In the genomic region with DNA sequence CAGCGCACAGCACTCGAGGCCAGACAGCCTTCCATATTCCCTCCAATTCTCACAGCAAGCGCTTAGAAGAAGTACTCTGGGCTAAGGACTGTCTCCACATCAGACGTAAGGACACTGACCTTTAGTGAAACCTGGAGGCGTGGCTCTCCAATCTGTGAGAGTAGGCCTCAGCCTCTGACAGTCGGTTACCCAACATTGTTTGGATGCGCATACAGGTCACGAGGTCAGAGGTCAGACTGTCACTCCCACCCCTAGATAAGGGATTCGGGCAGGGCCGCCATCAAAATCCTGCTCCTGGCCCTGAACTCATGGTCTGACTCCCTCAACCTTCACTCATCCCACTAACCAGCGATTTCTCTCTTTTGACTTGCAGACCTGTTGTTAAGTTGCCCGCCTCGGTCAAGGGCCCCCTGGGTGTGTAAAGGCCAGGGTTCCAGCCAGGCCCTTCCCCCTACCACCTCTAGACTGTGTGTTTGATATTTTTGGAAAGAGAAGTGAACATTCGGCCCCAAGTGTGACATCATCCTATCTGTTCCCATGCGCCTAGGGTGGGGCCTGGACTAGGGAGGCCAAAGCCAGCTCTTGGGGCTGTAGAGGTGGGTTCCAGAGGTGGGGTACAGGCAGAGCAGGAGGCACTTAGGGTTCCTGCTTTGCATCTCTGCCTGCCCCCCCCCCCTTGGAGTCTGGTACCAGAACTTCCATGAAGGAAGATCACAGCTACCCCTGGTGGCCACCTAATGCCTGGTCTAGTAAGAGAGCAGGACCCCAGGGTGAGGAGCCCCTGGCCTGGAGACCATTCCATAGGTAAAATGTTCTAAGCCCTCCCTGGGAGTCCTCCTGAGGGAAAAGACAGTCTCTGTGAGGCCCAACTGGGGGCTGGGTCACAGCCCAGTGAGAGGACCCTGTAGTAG, we compare ENCODE assay signal across 16 mouse cellular contexts. TPM values are rescaled to one million over a fixed set of nuclear protein-coding genes. Genes with fewer than 3 reads are reported as not detected.
A peak's percentile ranks its signal among the peaks of the same experiment; 100 is the strongest.
DNase-seq lines count a peak whose midpoint lies in the region; ATAC-seq and TF ChIP-seq lines count a peak whose summit lies in the region.
"Had no signal": no experiment of that assay in that cellular context is flagged by ENCODE, and none has a peak within 500 bp of the region (broad histone marks: within the 10 kb centered on the region; RNA-seq: fewer than 3 reads in every experiment).

No protein-coding gene starts in this region.

- H3K9ac ChIP-seq in hindbrain, postnatal 0 days (replicated peaks; ENCODE audit: low read length), result no peak overlapping the region
- no peak overlapping the region for H3K9ac ChIP-seq in hindbrain, embryonic 12.5 days
- H3K9ac ChIP-seq in lung, embryonic 14.5 days, result no peak overlapping the region
- no peak overlapping the region for H3K9ac ChIP-seq in liver, embryonic 15.5 days

- no peak overlapping the region for H3K4me3 ChIP-seq in hindbrain, postnatal 0 days (ENCODE audit: low read length)
- no peak overlapping the region for H3K4me3 ChIP-seq in hindbrain, embryonic 12.5 days
- no peak overlapping the region for H3K4me3 ChIP-seq in lung, embryonic 14.5 days (ENCODE audit: low read depth, low read length)
- H3K4me3 ChIP-seq in liver, embryonic 15.5 days (replicated peaks), result no peak overlapping the region
- H3K4me3 ChIP-seq: megakaryocyte, embryonic 14.5 days had no signal

- no peaks in the 10 kb centered on the region for H3K9me3 ChIP-seq in hindbrain, postnatal 0 days (ENCODE audit: low read length)
- H3K9me3 ChIP-seq in hindbrain, embryonic 12.5 days (replicated peaks), result no peaks in the 10 kb centered on the region
- no peaks in the 10 kb centered on the region for H3K9me3 ChIP-seq in lung, embryonic 14.5 days (ENCODE audit: low read depth, low read length)
- H3K9me3 ChIP-seq in liver, embryonic 15.5 days (replicated peaks), result no peaks in the 10 kb centered on the region
- H3K9me3 ChIP-seq: megakaryocyte, embryonic 14.5 days had no signal

- TF ChIP-seq CTCF in hindbrain, postnatal 0 days (IDR thresholded peaks at IDR 0.05; ENCODE audit: low read depth), result peak; percentile 44
- TF ChIP-seq CTCF in lung, embryonic 14.5 days (IDR thresholded peaks at IDR 0.05; ENCODE audit: low read depth), result peak; percentile 36

- ATAC-seq in hindbrain, postnatal 0 days, result no peak
- no peak for ATAC-seq in hindbrain, embryonic 12.5 days (ENCODE audit: low FRiP score)
- ATAC-seq in lung, embryonic 14.5 days (ENCODE audit: insufficient read depth), result no peak
- peak; percentile 45; the same call in 1 of the 2 replicates for ATAC-seq in liver, embryonic 15.5 days (ENCODE audit: insufficient read depth)

- no peaks in the 10 kb centered on the region for H3K36me3 ChIP-seq in hindbrain, postnatal 0 days (ENCODE audit: insufficient read depth, low read length)
- H3K36me3 ChIP-seq in hindbrain, embryonic 12.5 days, result no peaks in the 10 kb centered on the region
- H3K36me3 ChIP-seq in lung, embryonic 14.5 days (ENCODE audit: insufficient read depth), result no peaks in the 10 kb centered on the region
- H3K36me3 ChIP-seq in liver, embryonic 15.5 days (replicated peaks), result no peaks in the 10 kb centered on the region

- no peak for DNase-seq in hindbrain, postnatal 0 days (ENCODE audit: low spot score)
- no peak for DNase-seq in lung, embryonic 14.5 days
- DNase-seq in lung, postnatal 10 days, result no peak
- peak; percentile 63 for DNase-seq in R1 (ENCODE audit: low read depth, low spot score)
- no peak for DNase-seq in urinary bladder, postnatal 4 days (ENCODE audit: low spot score in 2 of 2)
- DNase-seq: adrenal gland, adult 8-10 months; cerebellum, adult 9-10 months; heart, postnatal 10 days; kidney, adult 11 months; lung, adult 2 months; right cerebral cortex, postnatal 4 days had no signal

- H3K27me3 ChIP-seq in hindbrain, postnatal 0 days (ENCODE audit: insufficient read depth, low read length), result no peaks in the 10 kb centered on the region
- no peaks in the 10 kb centered on the region for H3K27me3 ChIP-seq in hindbrain, embryonic 12.5 days
- H3K27me3 ChIP-seq in lung, embryonic 14.5 days (ENCODE audit: insufficient read depth, low read length), result no peaks in the 10 kb centered on the region
- 0 out of 2 replicates have a peak, but pooled peaks cover 4% of the 10 kb centered on the region for H3K27me3 ChIP-seq in liver, embryonic 15.5 days

- H3K4me1 ChIP-seq in hindbrain, postnatal 0 days (ENCODE audit: insufficient read depth, low read length), result peaks cover 3% of the 10 kb centered on the region; the same call in 1 of the 2 replicates
- peaks cover under 1% of the 10 kb centered on the region for H3K4me1 ChIP-seq in hindbrain, embryonic 12.5 days
- H3K4me1 ChIP-seq in lung, embryonic 14.5 days (ENCODE audit: insufficient read depth), result no peaks in the 10 kb centered on the region
- 0 out of 2 replicates have a peak, but pooled peaks cover 6% of the 10 kb centered on the region for H3K4me1 ChIP-seq in liver, embryonic 15.5 days (replicated peaks)

- H3K27ac ChIP-seq in hindbrain, postnatal 0 days, result no peak overlapping the region
- no peak overlapping the region for H3K27ac ChIP-seq in hindbrain, embryonic 12.5 days
- H3K27ac ChIP-seq in lung, embryonic 14.5 days (ENCODE audit: low read depth), result no peak overlapping the region
- H3K27ac ChIP-seq in liver, embryonic 15.5 days (replicated peaks), result no peak overlapping the region

- WGBS in hindbrain, postnatal 0 days, result 78% methylated on average over 15 of the region's 15 CpGs
- WGBS in hindbrain, embryonic 12.5 days, result 81% methylated on average over 15 of the region's 15 CpGs
- 70% methylated on average over 15 of the region's 15 CpGs for WGBS in lung, embryonic 14.5 days
- WGBS in liver, embryonic 15.5 days (ENCODE audit: insufficient replicate concordance), result 66% methylated on average over 15 of the region's 15 CpGs

- H3K4me2 ChIP-seq in hindbrain, postnatal 0 days (ENCODE audit: low read depth, low read length), result no peak overlapping the region
- H3K4me2 ChIP-seq in hindbrain, embryonic 12.5 days (replicated peaks), result no peak overlapping the region
- no peak overlapping the region for H3K4me2 ChIP-seq in lung, embryonic 14.5 days
- H3K4me2 ChIP-seq in liver, embryonic 15.5 days, result no peak overlapping the region

RNA-seq across cellular contexts. Expression of a gene that starts 4.4 kb away (rescaled TPM):
- 3.6 and 5.1 TPM in 2 replicates for total RNA-seq in hindbrain, postnatal 0 days (2014; rRNA removed)
- 1.1 and 1.7 TPM in 2 replicates for polyA plus RNA-seq in hindbrain, postnatal 0 days (2015; fragmentation: Nextera tagmentation; extraction: Ambion mirVana)
- polyA plus RNA-seq in hindbrain, embryonic 12.5 days (2016; fragmentation: Nextera tagmentation; extraction: Ambion mirVana), result 0.43 and 0.63 TPM in 2 replicates
- not detected in 2 replicates for polyA plus RNA-seq in lung, embryonic 14.5 days (2014; fragmentation: Nextera tagmentation; extraction: Ambion mirVana)
- not detected in 2 replicates for polyA plus RNA-seq in liver, embryonic 15.5 days (2015; fragmentation: Nextera tagmentation; extraction: Ambion mirVana)
- polyA plus RNA-seq: large intestine, adult 2 months; thymus, postnatal 0 days had no signal

RNA-seq across cellular contexts. Expression of a gene that starts 26.9 kb away (rescaled TPM):
- 15.3 and 18.3 TPM in 2 replicates for total RNA-seq in hindbrain, postnatal 0 days (2014; rRNA removed)
- polyA plus RNA-seq in hindbrain, postnatal 0 days (2015; fragmentation: Nextera tagmentation; extraction: Ambion mirVana), result 9.1 and 9.8 TPM in 2 replicates
- polyA plus RNA-seq in hindbrain, embryonic 12.5 days (2016; fragmentation: Nextera tagmentation; extraction: Ambion mirVana), result 23.0 and 24.5 TPM in 2 replicates
- polyA plus RNA-seq in lung, embryonic 14.5 days (2014; fragmentation: Nextera tagmentation; extraction: Ambion mirVana), result 40.4 and 44.8 TPM in 2 replicates
- polyA plus RNA-seq in liver, embryonic 15.5 days (2015; fragmentation: Nextera tagmentation; extraction: Ambion mirVana), result 8.0 and 9.2 TPM in 2 replicates

RNA-seq across cellular contexts. Expression of a gene that starts 27.1 kb away (rescaled TPM):
- 15.3 and 26.4 TPM in 2 replicates for total RNA-seq in hindbrain, postnatal 0 days (2014; rRNA removed)
- 19.8 and 20.5 TPM in 2 replicates for polyA plus RNA-seq in hindbrain, postnatal 0 days (2015; fragmentation: Nextera tagmentation; extraction: Ambion mirVana)
- 36.3 and 38.7 TPM in 2 replicates for polyA plus RNA-seq in hindbrain, embryonic 12.5 days (2016; fragmentation: Nextera tagmentation; extraction: Ambion mirVana)
- polyA plus RNA-seq in lung, embryonic 14.5 days (2014; fragmentation: Nextera tagmentation; extraction: Ambion mirVana), result 29.0 and 32.3 TPM in 2 replicates
- 11.4 and 11.5 TPM in 2 replicates for polyA plus RNA-seq in liver, embryonic 15.5 days (2015; fragmentation: Nextera tagmentation; extraction: Ambion mirVana)

RNA-seq across cellular contexts. Expression of a gene that starts 34.8 kb away (rescaled TPM):
- total RNA-seq in hindbrain, postnatal 0 days (2014; rRNA removed), result 376 and 481 TPM in 2 replicates
- polyA plus RNA-seq in hindbrain, postnatal 0 days (2015; fragmentation: Nextera tagmentation; extraction: Ambion mirVana), result 922 and 930 TPM in 2 replicates
- polyA plus RNA-seq in hindbrain, embryonic 12.5 days (2016; fragmentation: Nextera tagmentation; extraction: Ambion mirVana), result 1,173 and 1,272 TPM in 2 replicates
- polyA plus RNA-seq in lung, embryonic 14.5 days (2014; fragmentation: Nextera tagmentation; extraction: Ambion mirVana), result 880 and 902 TPM in 2 replicates
- polyA plus RNA-seq in liver, embryonic 15.5 days (2015; fragmentation: Nextera tagmentation; extraction: Ambion mirVana), result 219 and 221 TPM in 2 replicates

RNA-seq across cellular contexts. Expression of a gene that starts 41.6 kb away (rescaled TPM):
- 0.37 TPM in 1 of 2 replicates, not detected in the other for total RNA-seq in hindbrain, postnatal 0 days (2014; rRNA removed)
- polyA plus RNA-seq in hindbrain, postnatal 0 days (2015; fragmentation: Nextera tagmentation; extraction: Ambion mirVana), result 0.30 and 0.43 TPM in 2 replicates
- 0.28 TPM in 1 of 2 replicates, not detected in the other for polyA plus RNA-seq in hindbrain, embryonic 12.5 days (2016; fragmentation: Nextera tagmentation; extraction: Ambion mirVana)
- not detected in 2 replicates for polyA plus RNA-seq in lung, embryonic 14.5 days (2014; fragmentation: Nextera tagmentation; extraction: Ambion mirVana)
- not detected in 2 replicates for polyA plus RNA-seq in liver, embryonic 15.5 days (2015; fragmentation: Nextera tagmentation; extraction: Ambion mirVana)
- total RNA-seq: heart, postnatal 10 days had no signal
